ENCODE assay signal across 11 mouse cellular contexts in genomic region chr9:65745456-65745855, GRCm38 (mm10).
DNase-seq lines count a peak whose midpoint lies in the region; ATAC-seq and TF ChIP-seq lines count a peak whose summit lies in the region.
"Had no signal": no experiment of that assay in that cellular context is flagged by ENCODE, and none has a peak within 500 bp of the region (broad histone marks: within the 10 kb centered on the region; RNA-seq: fewer than 3 reads in every experiment).

No protein-coding gene starts in this region.

- H3K9me3 ChIP-seq in heart, embryonic 15.5 days (replicated peaks) = no peaks in the 10 kb centered on the region
- no peaks in the 10 kb centered on the region for H3K9me3 ChIP-seq in forebrain, embryonic 15.5 days
- H3K9me3 ChIP-seq: limb, embryonic 13.5 days had no signal

- 78% methylated on average over 5 of the region's 5 CpGs for WGBS in heart, embryonic 15.5 days
- WGBS in heart, adult 2 months = 87% methylated on average over 5 of the region's 5 CpGs
- WGBS in forebrain, embryonic 15.5 days = 56% methylated on average over 5 of the region's 5 CpGs

- no peak for ATAC-seq in heart, embryonic 15.5 days (replicated peaks; ENCODE audit: insufficient number of reproducible peaks, insufficient read depth, low FRiP score, low read depth)
- ATAC-seq in forebrain, embryonic 15.5 days (replicated peaks) = no peak
- peak; percentile 22; the same call in 1 of the 2 replicates for ATAC-seq in megakaryocyte progenitor cell, adult 5-6 weeks (replicated peaks; ENCODE audit: poor library complexity)

- H3K27me3 ChIP-seq in heart, embryonic 15.5 days = no peaks in the 10 kb centered on the region
- H3K27me3 ChIP-seq in heart, adult 2 months (ENCODE audit: control insufficient read depth, insufficient read depth, low read length) = no peaks in the 10 kb centered on the region
- no peaks in the 10 kb centered on the region for H3K27me3 ChIP-seq in forebrain, embryonic 15.5 days
- H3K27me3 ChIP-seq: limb, embryonic 13.5 days had no signal

- peaks cover 34% of the 10 kb centered on the region for H3K4me1 ChIP-seq in heart, embryonic 15.5 days (replicated peaks)
- H3K4me1 ChIP-seq in heart, adult 2 months (ENCODE audit: control insufficient read depth, insufficient read depth, low read length) = peaks cover 6% of the 10 kb centered on the region
- H3K4me1 ChIP-seq in bone marrow macrophage, adult 2 months (ENCODE audit: control insufficient read depth, insufficient read depth, low read length) = peaks cover 37% of the 10 kb centered on the region
- peaks cover 56% of the 10 kb centered on the region for H3K4me1 ChIP-seq in forebrain, embryonic 15.5 days

- H3K36me3 ChIP-seq in heart, embryonic 15.5 days = no peaks in the 10 kb centered on the region
- peaks cover 5% of the 10 kb centered on the region; the same call in 1 of the 2 replicates for H3K36me3 ChIP-seq in heart, adult 2 months (ENCODE audit: control insufficient read depth, insufficient read depth, low read length)
- no peaks in the 10 kb centered on the region for H3K36me3 ChIP-seq in forebrain, embryonic 15.5 days
- H3K36me3 ChIP-seq: limb, embryonic 13.5 days had no signal

- peak overlapping the region; percentile 76 for H3K27ac ChIP-seq in heart, embryonic 15.5 days
- no peak overlapping the region for H3K27ac ChIP-seq in heart, adult 2 months
- 0 out of 2 replicates have a peak overlapping the region, but pooled peaks have one; percentile 7 for H3K27ac ChIP-seq in bone marrow macrophage, adult 2 months (ENCODE audit: insufficient read depth, low read depth, low read length)
- peak overlapping the region; percentile 85 for H3K27ac ChIP-seq in forebrain, embryonic 15.5 days (replicated peaks)
- H3K27ac ChIP-seq: limb, embryonic 13.5 days had no signal

- no peak for TF ChIP-seq EP300 in heart, adult 2 months (IDR thresholded peaks at IDR 0.05; ENCODE audit: insufficient read depth, low read depth, low read length)

- H3K9ac ChIP-seq in heart, embryonic 15.5 days = no peak overlapping the region
- no peak overlapping the region for H3K9ac ChIP-seq in heart, adult 2 months (ENCODE audit: low read depth, low read length)
- no peak overlapping the region for H3K9ac ChIP-seq in forebrain, embryonic 15.5 days (replicated peaks)
- H3K9ac ChIP-seq: limb, embryonic 13.5 days had no signal

- TF ChIP-seq POLR2A in heart, adult 2 months (IDR thresholded peaks at IDR 0.05; ENCODE audit: insufficient read depth, low read depth, low read length) = no peak
- TF ChIP-seq POLR2A in bone marrow macrophage, adult 2 months (IDR thresholded peaks at IDR 0.05; ENCODE audit: borderline replicate concordance, low read depth, low read length) = no peak

- H3K79me2 ChIP-seq in heart, adult 2 months (replicated peaks; ENCODE audit: control insufficient read depth, insufficient read depth, low read length) = no peaks in the 10 kb centered on the region

- TF ChIP-seq CTCF in heart, adult 2 months (IDR thresholded peaks at IDR 0.05) = no peak
- no peak for TF ChIP-seq CTCF in bone marrow macrophage, adult 2 months (IDR thresholded peaks at IDR 0.05; ENCODE audit: low read depth, low read length)

- H3K4me2 ChIP-seq in heart, embryonic 15.5 days = no peak overlapping the region
- no peak overlapping the region for H3K4me2 ChIP-seq in forebrain, embryonic 15.5 days (replicated peaks)
- H3K4me2 ChIP-seq: limb, embryonic 13.5 days had no signal

- intact Hi-C loops in heart, adult 2 months (cut with DNase I) = no loop called here

- no peak for DNase-seq in heart, adult 2 months
- DNase-seq in thymus, postnatal 10 days (ENCODE audit: low spot score in 2 of 2) = no peak
- no peak for DNase-seq in layer of hippocampus, postnatal 36 days
- DNase-seq in left cerebral cortex, adult 18-20 months (ENCODE audit: low spot score in 2 of 2) = no peak
- DNase-seq: cerebellum, postnatal 36 days; spleen, adult 18-20 months had no signal

- H3K4me3 ChIP-seq in heart, embryonic 15.5 days = no peak overlapping the region
- H3K4me3 ChIP-seq in heart, adult 2 months = no peak overlapping the region
- H3K4me3 ChIP-seq in bone marrow macrophage, adult 2 months (ENCODE audit: insufficient read depth, low read length) = no peak overlapping the region
- no peak overlapping the region for H3K4me3 ChIP-seq in forebrain, embryonic 15.5 days
- H3K4me3 ChIP-seq: limb, embryonic 13.5 days had no signal
